Mouse (Mus musculus): ENCODE data around the gene Sec24d.

Sec24d gene

DNA sequence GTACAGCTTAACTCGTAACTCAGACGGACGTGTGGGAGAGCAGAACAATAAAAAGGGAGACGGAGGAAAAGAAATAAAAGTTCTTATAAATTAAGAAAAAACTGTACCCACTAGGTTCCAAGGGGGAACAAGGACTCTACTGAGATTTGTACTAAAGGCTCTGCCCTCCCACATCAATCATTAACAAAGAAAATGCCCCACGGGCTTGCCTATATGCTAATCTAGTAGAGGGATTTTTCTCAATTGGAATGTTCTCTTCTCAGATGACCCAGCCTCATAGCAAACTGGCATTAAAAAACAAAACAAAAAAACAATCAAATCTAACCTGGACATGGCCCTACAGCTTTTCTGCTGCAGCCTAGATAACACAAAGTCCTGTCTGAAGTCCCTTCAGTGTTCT, 128.4 kb downstream of the Sec24d start:
- DNase-seq (ENCODE audit: low spot score in 2 of 2), result no peak

DNA sequence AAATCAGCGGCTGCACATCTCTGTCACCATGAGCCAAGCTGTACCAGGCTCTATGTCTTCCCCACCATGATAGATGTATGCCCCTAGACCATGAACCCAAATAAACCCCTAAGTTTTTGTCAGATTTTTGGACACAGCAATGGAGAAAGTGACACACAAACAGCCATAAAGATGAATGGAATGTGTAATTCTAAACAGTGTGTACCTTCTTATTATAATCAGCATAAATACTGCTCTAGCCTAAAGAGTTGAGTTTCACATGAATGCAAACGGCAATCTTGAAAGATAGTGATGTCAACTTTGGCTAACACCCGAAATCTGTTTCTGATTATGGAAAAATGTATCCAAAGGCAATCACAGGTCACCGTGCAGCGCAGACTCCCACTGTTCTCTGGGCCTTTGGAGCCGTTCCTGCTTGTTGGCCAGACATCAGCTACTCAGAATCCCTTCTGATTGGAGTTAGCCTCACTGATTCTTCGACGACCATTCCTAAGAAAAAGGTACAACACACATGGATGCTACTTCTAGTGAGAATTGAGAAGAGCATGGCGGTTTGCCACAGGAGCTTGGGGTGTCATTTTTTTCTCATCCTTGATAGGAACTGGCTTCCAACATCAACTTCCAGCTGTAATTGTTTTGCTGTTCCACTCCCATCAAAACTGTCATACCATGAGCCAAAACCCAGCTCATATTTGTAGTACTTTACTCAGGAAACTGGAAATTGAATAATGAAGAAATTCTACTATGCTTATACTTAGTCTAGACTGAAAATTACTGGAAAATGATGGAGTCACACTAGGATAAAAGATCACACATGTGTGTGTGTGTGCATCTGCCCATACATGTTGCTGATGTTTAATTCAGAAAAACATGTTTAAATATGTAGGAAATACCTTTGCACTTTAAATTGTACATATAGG, 130.6 kb downstream of the Sec24d start:
- DNase-seq (ENCODE audit: low spot score in 2 of 2), result no peak

DNA sequence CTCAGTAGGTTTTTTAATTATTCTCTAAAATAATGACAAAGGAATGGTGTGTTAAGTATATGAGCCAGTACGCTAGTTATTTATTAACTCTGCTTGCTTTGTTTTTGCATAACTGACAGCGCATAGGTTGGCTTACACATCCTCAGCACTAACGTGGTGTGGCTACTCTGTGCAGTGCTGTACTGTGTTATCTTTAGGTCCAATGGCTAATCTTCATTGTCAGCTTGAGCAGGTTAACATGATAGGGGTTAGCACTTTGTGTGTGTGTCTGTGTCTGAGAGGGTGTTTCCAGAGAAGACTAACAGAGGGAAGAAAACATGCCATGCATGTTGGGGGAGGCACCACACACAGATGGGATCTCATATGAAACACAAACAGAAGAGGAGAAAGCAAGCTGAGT, 137.7 kb downstream of the Sec24d start:
- DNase-seq (ENCODE audit: low spot score in 2 of 2), result no peak

DNA sequence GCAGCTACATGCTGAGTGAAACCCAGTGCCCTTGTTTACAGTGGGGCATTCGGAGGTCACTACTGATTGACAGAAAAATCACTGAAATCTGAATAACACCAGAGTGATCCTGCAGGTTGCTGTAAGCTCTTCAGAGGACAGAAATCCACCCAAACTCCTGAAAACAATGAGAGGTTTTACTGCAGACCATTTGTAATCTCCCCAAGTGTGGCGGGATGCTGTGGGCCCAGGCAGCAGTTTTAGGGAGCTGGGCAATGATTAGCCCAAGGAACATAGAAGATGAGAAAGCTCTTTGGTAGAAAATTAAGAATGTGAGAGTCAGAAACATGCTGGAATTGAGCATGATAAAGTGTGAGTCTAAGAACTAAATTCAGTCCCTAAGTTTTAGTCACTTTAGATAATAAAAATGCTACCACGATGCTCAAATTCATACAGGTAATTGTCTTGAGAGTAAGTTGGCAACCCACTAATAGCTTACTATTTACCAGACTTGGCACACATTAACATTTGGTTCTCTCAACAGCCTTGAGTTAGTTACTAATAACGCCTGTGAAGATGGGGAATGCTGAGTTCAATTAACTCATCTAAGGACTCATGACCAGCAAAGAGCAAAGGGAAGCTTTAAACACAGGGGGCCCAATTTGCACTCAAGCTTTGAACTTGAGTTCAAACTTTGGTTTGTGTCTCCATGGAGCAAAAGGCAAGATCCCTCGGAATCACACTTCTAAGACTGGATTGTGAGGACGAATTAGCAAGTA, 144.7 kb downstream of the Sec24d start:
- no peak for DNase-seq (ENCODE audit: low spot score in 2 of 2)

DNA sequence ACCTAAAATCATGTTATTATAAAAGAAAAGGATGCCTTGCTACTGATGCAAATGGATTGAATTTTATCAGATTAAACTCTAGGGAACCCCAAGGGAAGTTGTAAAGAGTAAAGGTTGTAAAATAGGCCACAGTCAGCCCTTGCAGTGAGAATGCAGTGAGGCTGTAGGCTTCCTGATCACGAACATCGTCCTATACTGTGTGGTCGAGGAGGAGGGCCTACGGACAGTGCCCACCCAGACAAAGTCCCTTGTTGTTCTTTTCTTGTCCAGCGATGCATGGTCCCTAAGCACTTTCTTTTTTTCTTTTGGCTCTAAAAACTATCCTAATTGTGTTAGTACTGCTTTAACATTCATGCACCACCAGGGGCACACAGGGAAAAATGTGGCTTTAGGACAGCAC, 145.9 kb downstream of the Sec24d start:
- DNase-seq (ENCODE audit: low spot score in 2 of 2), result no peak
